Mouse (Mus musculus) heart, embryonic 15.5 days (tissue): ENCODE data around the gene Vamp8. TPM values are rescaled to one million over a fixed set of nuclear protein-coding genes. Genes with fewer than 3 reads are reported as not detected.

ENCODE experiments used
- ATAC-seq: fragments of 200-750 bp; cut with Nextera tagmentation; replicated peaks from 2 replicates; pipeline ENCODE4 v1.8.0; 2017; ENCODE audit warnings: low read depth, moderate TSS enrichment; ENCODE audit not compliant: insufficient number of reproducible peaks, insufficient read depth, low FRiP score
- H3K27ac ChIP-seq: fragments of 300-500 bp; sonication (generic); 2 replicates; pipeline ENCODE4 v1.5.1; 2015; ENCODE audit warnings: mild to moderate bottlenecking, inconsistent platforms
- H3K27me3 ChIP-seq: fragments of 300-500 bp; sonication (generic); 2 replicates; pipeline ENCODE4 v1.6.1; 2015; ENCODE audit warnings: inconsistent platforms
- H3K36me3 ChIP-seq: fragments of 300-500 bp; sonication (generic); 2 replicates; pipeline ENCODE4 v1.6.1; 2015; ENCODE audit warnings: mild to moderate bottlenecking, inconsistent platforms
- H3K4me1 ChIP-seq: fragments of 300-500 bp; sonication (generic); replicated peaks from 2 replicates; pipeline ENCODE4 v1.6.1; 2015; ENCODE audit warnings: inconsistent platforms
- H3K4me2 ChIP-seq: fragments of 300-500 bp; sonication (generic); 2 replicates; pipeline ENCODE4 v1.6.1; 2015; ENCODE audit warnings: inconsistent platforms, mild to moderate bottlenecking, moderate library complexity
- H3K4me3 ChIP-seq: fragments of 300-500 bp; sonication (generic); 2 replicates; pipeline ENCODE4 v1.5.1; 2015; ENCODE audit warnings: mild to moderate bottlenecking, inconsistent platforms
- H3K9ac ChIP-seq: fragments of 300-500 bp; sonication (generic); 2 replicates; pipeline ENCODE4 v1.6.1; 2015; ENCODE audit warnings: mild to moderate bottlenecking, inconsistent platforms
- H3K9me3 ChIP-seq: fragments of 300-500 bp; sonication (generic); replicated peaks from 2 replicates; pipeline ENCODE4 v1.6.1; 2016; ENCODE audit warnings: inconsistent platforms
- WGBS: fragments of 180-500 bp; shearing (Covaris S2); methylation state at CpG from one replicate; pipeline ENCODE4 v1.1.7; 2015; ENCODE audit warnings: mixed read lengths; 5-methylcytosine and 5-hydroxymethylcytosine counted together
- polyA plus RNA-seq: library from polyadenylated mRNA; unstranded; fragments of >200 nt; fragmentation: Nextera tagmentation; extraction: Ambion mirVana; gene quantifications from 2 replicates; pipeline ENCODE4 v1.2.1, GENCODE M21; 2015

The Vamp8 gene
- polyA plus RNA-seq, 1 experiment from 2014 or later = 123 TPM

DNA sequence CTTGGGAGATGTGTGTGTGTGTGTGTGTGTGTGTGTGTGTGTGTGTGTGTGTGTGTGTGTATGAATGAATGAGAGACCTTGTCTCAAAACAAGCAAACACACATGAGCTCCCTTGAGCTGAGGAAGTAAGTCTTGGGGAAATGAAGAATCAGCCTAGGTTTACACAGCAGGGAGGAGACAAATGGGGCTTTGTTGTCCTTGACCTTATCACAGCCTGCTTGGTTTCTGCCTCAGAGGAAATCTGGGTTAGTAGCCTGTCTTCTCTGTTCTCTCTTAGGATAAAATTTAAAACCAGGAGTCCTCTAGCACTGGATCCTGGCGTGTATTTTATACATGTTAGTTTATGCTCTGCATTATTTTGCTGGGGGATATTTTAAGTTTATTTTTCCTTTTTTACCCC lies 29.3 kb upstream of the Vamp8 start:
- no peak for ATAC-seq
- H3K36me3 ChIP-seq = peaks cover 59% of the 10 kb centered on the region
- H3K27ac ChIP-seq = no peak overlapping the region

DNA sequence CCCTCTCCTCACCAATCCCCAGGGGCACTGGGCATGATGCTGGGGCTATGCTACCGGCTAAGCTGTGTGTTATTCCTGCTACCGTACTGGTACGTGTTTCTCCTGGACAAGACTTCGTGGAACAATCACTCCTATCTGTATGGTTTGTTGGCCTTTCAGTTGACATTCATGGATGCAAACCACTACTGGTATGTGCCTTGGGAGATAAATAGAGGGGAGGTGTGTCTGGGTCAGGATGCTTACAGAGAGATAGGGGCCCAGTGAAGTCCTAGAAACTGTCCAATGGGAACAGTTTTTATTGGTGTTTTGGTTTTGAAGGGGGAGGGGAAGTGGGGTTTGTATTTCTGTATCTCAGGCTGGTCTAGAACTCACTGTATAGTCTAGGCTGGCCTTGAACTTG lies 27.8 kb upstream of the Vamp8 start:
- no peak overlapping the region for H3K27ac ChIP-seq
- H3K9ac ChIP-seq = no peak overlapping the region
- WGBS = 75% methylated on average over 4 of the region's 4 CpGs
- no peak overlapping the region for H3K4me2 ChIP-seq
- no peaks in the 10 kb centered on the region for H3K27me3 ChIP-seq
- H3K9me3 ChIP-seq = no peaks in the 10 kb centered on the region
- H3K4me3 ChIP-seq = no peak overlapping the region
- peaks cover 22% of the 10 kb centered on the region for H3K4me1 ChIP-seq
- no peak for ATAC-seq
- H3K36me3 ChIP-seq = peaks cover 44% of the 10 kb centered on the region

More for the DNA sequence above, 29.3 kb upstream of the Vamp8 start:
- H3K9me3 ChIP-seq = no peaks in the 10 kb centered on the region
- 74% methylated on average over 1 of the region's 1 CpGs for WGBS
- H3K9ac ChIP-seq = no peak overlapping the region
- H3K4me3 ChIP-seq = no peak overlapping the region
- no peak overlapping the region for H3K4me2 ChIP-seq
- peaks cover 14% of the 10 kb centered on the region for H3K4me1 ChIP-seq
- no peaks in the 10 kb centered on the region for H3K27me3 ChIP-seq

DNA sequence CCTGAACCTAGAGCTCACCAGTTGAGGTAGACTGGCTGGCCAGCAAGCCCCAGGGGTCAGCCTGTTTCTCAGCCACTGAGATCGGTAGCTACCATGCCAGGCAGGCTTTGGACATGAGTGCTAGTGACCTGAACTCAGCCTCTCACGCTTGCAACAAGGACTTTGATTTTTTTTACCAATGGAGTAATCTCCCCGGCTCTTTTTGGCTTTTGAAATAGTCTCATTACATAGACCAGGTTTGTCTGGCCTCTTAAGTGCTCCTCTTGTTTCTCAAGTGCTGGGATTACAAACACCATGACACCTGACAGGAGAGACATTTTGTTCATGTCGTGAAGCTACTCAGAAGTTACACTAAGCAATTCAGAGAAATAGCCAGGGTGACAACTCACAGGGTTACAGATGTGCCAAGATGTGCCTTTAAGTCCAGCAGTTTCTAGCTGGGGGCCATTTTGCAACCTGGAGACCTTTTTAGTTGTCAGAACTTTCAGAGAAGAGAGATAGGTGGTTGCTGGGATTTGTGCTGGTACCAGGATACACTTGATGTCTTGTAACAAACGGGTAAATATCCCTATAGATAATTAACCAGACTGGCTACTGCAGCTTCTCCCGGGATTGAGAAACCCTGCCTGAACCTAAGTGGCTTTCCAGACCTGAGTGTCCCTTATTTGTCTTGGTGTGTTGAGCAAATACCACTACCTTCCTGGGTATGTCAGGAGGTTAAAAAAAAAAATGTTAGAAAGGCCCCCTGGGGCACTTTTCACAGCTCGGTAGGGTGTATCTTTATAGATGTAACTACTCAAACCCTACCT lies 25.7 kb upstream of the Vamp8 start:
- no peak overlapping the region for H3K4me3 ChIP-seq
- peaks cover 24% of the 10 kb centered on the region for H3K36me3 ChIP-seq
- no peak for ATAC-seq
- H3K9me3 ChIP-seq = no peaks in the 10 kb centered on the region
- no peak overlapping the region for H3K27ac ChIP-seq
- 60% methylated on average over 7 of the region's 7 CpGs for WGBS
- H3K4me1 ChIP-seq = peaks cover 22% of the 10 kb centered on the region
- 0 out of 2 replicates have a peak overlapping the region, but pooled peaks have one; percentile 78 for H3K4me2 ChIP-seq
- H3K9ac ChIP-seq = no peak overlapping the region
- no peaks in the 10 kb centered on the region for H3K27me3 ChIP-seq

DNA sequence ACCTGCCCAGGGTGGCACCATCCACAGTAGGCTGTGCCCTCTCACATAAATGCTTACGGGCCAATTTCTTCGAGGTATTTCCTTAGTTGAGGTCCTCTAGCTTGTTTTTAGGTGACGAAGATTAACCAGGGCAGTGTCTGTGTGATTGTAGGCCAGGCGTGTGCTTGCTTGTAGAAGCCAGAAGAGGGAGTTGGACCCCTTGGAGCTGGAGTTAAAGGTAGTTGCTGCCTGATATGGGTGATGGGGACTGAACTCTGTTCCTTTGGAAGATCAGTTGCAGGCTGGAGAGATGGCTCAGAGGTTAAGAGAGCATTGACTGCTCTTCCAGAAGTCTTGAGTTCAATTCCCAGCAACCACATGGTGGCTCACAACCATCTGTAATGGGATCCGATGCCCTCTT lies 24.7 kb upstream of the Vamp8 start:
- peak overlapping the region; percentile 78 for H3K4me2 ChIP-seq
- peaks cover 19% of the 10 kb centered on the region for H3K36me3 ChIP-seq
- peaks cover 22% of the 10 kb centered on the region for H3K4me1 ChIP-seq
- H3K27ac ChIP-seq = no peak overlapping the region
- H3K4me3 ChIP-seq = peak overlapping the region; percentile 78
- H3K27me3 ChIP-seq = no peaks in the 10 kb centered on the region
- no peak for ATAC-seq
- peak overlapping the region; percentile 87 for H3K9ac ChIP-seq
- WGBS = 77% methylated on average over 5 of the region's 5 CpGs
- no peaks in the 10 kb centered on the region for H3K9me3 ChIP-seq

DNA sequence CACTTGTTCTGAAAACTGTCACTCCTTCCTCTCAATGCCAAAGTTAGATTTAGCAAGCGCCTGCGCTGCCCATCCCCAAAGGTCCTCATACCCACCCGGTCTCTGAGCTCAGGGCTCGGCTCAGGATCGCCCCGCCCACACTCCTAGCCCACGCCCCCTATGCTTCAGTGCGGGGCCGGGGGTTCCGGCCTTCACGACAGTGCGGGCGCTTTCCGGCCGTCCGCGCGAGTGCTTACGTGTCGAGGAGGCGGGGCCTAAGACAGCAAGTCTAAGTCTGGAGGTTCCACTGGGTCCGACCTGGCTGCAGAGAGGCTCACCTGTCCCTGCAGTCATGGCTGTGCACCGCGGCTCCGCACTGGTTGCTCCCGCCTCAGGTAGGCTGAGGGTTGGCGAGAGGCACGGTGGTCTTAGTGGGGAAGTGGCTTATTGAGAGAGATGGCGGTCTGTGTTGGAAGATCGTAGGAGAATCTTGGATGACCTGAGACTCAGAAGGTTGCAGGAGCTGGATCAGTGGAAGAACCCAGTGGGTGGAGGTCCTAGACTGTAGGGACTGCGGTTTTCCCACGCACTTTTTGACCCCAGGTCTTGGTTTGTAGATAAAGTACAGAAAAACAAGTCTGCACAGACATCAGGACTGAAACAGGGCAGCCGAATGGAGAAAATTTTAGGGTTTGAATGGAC lies 23.7 kb upstream of the Vamp8 start, which contains the start of gene Ggcx:
Gene Ggcx (plus strand): TSS at position 233 of the 681 bp plus-strand sequence.
- peaks cover 22% of the 10 kb centered on the region for H3K4me1 ChIP-seq
- WGBS = 1% methylated on average over 33 of the region's 33 CpGs
- peak within 1 kb of the TSS; percentile 78 for H3K4me2 ChIP-seq
- H3K9ac ChIP-seq = peak within 1 kb of the TSS; percentile 87
- peak within 1 kb of the TSS; percentile 66 for H3K27ac ChIP-seq
- H3K27me3 ChIP-seq = no peaks in the 10 kb centered on the region
- no peaks in the 10 kb centered on the region for H3K9me3 ChIP-seq
- ATAC-seq = peak; percentile 93
- peaks cover 16% of the 10 kb centered on the region for H3K36me3 ChIP-seq
- peak within 1 kb of the TSS; percentile 78 for H3K4me3 ChIP-seq

DNA sequence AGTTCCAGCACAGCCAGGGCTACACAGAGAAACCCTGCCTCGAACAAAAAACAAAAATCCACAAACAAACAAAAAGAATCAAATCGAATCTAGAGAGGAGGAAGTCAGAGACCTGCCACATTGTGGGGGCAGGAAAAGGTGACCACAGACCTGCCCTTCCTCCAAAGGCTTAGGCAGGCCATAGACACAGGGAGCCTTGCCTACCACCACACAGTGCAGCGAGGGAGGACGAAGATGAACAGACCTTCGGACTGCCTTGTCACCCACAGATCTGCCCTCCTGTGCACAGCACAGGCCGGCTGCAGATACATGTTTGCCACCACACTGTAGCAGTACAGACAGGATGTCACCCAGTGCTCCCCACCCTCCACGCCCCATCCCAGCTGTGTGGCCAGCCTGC lies 20.0 kb upstream of the Vamp8 start:
- Histone ChIP-seq H3K4me1 (peaks cover 15% of the 10 kb centered on the region), H3K4me3 (no peak overlapping the region), H3K27me3 (no peaks in the 10 kb centered on the region), H3K9ac (no peak overlapping the region), H3K36me3 (no peaks in the 10 kb centered on the region), H3K4me2 (no peak overlapping the region), H3K9me3 (no peaks in the 10 kb centered on the region), H3K27ac (no peak overlapping the region)
- ATAC-seq = no peak
- WGBS = 70% methylated on average over 7 of the region's 7 CpGs

DNA sequence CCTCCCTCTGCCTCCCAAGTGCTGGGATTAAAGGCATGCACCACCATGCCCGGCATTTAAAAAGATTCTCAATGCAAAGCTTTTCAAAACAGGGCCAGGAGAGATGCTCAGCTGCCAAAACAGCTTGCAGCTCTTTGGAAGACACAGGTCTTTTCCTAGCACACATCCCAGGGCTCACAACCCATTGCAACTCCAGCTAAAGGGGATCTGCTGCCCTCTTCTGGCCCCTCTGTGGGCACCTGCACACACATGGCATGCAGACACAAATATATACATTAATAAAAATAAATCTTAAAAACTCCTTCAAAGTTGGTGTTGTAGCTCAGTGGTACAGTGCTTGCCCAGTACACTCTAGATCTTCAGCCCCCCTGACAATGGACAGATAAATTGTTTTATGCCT lies 19.5 kb upstream of the Vamp8 start:
- WGBS = 15% methylated on average over 1 of the region's 1 CpGs
- peaks cover 10% of the 10 kb centered on the region for H3K4me1 ChIP-seq

DNA sequence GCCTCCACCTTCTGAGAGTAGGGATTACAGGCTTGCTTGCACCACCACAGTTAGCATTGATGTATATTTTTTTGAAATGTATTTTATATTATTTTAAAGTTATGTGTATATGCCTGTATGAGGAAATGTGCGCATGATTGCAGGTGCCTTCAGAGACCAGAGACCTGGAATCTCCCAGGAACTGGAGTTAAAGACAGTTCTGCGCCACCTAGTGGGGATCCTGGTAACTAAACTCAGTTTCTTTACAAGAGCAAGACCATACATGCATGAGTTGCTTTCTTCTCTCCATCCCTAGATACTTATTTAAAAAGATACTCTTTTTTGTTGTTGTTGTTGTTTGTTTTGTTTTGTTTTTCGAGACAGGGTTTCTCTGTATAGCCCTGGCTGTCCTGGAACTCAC lies 19.1 kb upstream of the Vamp8 start:
- no peak overlapping the region for H3K4me2 ChIP-seq
- no peaks in the 10 kb centered on the region for H3K9me3 ChIP-seq
- H3K4me1 ChIP-seq = peaks cover 7% of the 10 kb centered on the region
- 16% methylated on average over 3 of the region's 3 CpGs for WGBS
- no peak overlapping the region for H3K9ac ChIP-seq
- H3K4me3 ChIP-seq = no peak overlapping the region
- H3K27me3 ChIP-seq = no peaks in the 10 kb centered on the region
- ATAC-seq = no peak
- H3K36me3 ChIP-seq = no peaks in the 10 kb centered on the region
- no peak overlapping the region for H3K27ac ChIP-seq

More for the DNA sequence above, 19.5 kb upstream of the Vamp8 start:
- Histone ChIP-seq H3K27me3 (no peaks in the 10 kb centered on the region), H3K4me2 (no peak overlapping the region), H3K36me3 (no peaks in the 10 kb centered on the region), H3K4me3 (no peak overlapping the region), H3K9ac (no peak overlapping the region), H3K27ac (no peak overlapping the region), H3K9me3 (no peaks in the 10 kb centered on the region)
- ATAC-seq = no peak

DNA sequence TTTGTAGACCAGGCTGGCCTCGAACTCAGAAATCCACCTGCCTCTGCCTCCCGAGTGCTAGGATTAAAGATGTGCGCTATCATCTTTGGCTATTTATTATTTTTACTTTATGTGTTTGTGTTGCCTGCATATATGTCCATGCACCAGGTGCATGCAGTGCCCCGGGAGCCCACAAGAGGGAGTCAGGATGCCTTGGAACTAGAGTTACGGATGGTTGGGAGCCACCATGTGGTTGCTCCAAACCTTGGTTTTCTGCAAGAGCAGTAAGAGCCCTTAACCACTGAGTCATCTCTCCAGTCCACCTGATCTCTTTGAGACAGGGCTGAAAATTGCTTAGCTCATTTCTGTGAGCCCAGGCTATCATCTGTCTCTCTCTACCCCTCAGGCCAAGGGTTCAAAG lies 16.6 kb upstream of the Vamp8 start:
- no peak overlapping the region for H3K27ac ChIP-seq
- no peak overlapping the region for H3K4me3 ChIP-seq
- no peaks in the 10 kb centered on the region for H3K4me1 ChIP-seq
- no peak overlapping the region for H3K4me2 ChIP-seq
- peak; percentile 39 for ATAC-seq
- 4% methylated on average over 5 of the region's 5 CpGs for WGBS
- no peaks in the 10 kb centered on the region for H3K9me3 ChIP-seq
- no peak overlapping the region for H3K9ac ChIP-seq
- no peaks in the 10 kb centered on the region for H3K36me3 ChIP-seq
- H3K27me3 ChIP-seq = no peaks in the 10 kb centered on the region

DNA sequence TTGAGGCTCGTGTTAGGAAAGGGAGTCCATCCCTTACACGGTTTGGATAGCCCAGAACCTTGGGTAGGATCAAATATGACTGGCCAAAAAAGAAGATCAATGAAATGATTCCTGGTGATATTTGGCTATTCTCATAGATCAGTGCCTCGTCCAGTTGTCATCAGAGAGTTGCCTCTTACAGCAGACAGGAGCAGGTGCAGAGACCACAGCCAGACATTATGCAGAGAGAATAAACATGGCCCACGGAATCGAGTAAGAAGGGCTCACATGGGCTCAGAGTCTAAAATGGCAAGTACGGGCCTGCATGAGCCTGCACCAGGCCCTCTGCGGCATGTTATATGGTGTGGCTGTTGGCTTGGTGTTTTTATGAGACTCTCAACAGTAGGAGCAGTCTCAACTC lies 14.9 kb upstream of the Vamp8 start:
- no peak overlapping the region for H3K4me3 ChIP-seq
- H3K4me2 ChIP-seq = no peak overlapping the region
- no peaks in the 10 kb centered on the region for H3K36me3 ChIP-seq
- no peaks in the 10 kb centered on the region for H3K27me3 ChIP-seq
- WGBS = 72% methylated on average over 7 of the region's 7 CpGs
- no peak overlapping the region for H3K9ac ChIP-seq
- H3K4me1 ChIP-seq = no peaks in the 10 kb centered on the region
- no peak overlapping the region for H3K27ac ChIP-seq
- H3K9me3 ChIP-seq = no peaks in the 10 kb centered on the region
- ATAC-seq = no peak

DNA sequence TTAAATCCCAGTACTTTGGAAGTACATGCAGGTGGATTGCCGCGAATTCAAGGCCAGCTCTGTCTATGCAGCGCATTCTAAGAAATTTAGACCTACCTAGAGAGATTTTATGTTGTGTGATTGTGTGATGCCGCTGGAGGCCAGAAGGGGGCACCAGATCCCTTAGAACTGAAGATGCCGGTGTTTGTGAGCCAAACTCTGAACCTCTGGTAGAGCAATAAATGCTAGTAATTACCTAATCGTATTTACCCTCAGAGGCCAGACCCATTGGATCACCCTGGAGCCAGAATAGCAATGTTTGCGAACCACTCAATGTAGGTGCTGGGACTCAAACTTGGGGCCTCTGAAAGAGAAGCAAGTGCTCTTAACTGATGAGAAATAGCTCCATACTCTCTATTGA lies 11.4 kb upstream of the Vamp8 start:
- 28% methylated on average over 7 of the region's 7 CpGs for WGBS

More for the DNA sequence above, 11.4 kb upstream of the Vamp8 start:
- ATAC-seq = no peak
- Histone ChIP-seq H3K36me3 (no peaks in the 10 kb centered on the region), H3K27ac (no peak overlapping the region), H3K9ac (no peak overlapping the region), H3K9me3 (no peaks in the 10 kb centered on the region), H3K4me2 (no peak overlapping the region), H3K27me3 (no peaks in the 10 kb centered on the region), H3K4me3 (no peak overlapping the region), H3K4me1 (no peaks in the 10 kb centered on the region)
